ENCODE assay signal across 10 mouse cellular contexts in the genomic region with DNA sequence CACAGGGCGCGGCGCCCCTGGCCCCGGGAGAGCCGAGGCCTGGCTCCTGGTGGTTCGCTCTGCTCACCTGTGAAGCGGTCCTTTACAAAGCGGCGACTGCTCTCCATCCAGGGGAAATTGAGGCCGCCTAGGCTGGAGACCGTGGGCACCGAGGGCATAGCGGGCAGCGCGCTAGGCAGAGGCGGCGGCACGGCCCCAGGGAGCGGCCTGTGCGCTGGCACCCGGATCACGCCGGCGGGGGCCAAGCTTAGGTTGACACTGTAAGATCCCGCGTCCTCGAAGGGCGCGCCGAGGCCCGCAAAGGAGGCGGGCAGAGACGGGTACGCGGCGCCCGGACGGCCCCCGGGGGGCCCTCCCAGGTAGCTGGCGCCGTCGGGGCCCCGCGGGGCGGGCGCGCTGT. TPM values are rescaled to one million over a fixed set of nuclear protein-coding genes. Genes with fewer than 3 reads are reported as not detected.
DNase-seq lines count a peak whose midpoint lies in the region; ATAC-seq lines count a peak whose summit lies in the region.
"Had no signal": no experiment of that assay in that cellular context is flagged by ENCODE, and none has a peak within 500 bp of the region (broad histone marks: within the 10 kb centered on the region; RNA-seq: fewer than 3 reads in every experiment).

No protein-coding gene starts in this region.

- peaks cover 100% of the 10 kb centered on the region for H3K27me3 ChIP-seq in kidney, embryonic 16.5 days (ENCODE audit: insufficient read depth, low read length)
- peaks cover 98% of the 10 kb centered on the region for H3K27me3 ChIP-seq in embryonic facial prominence, embryonic 15.5 days
- peaks cover 92% of the 10 kb centered on the region for H3K27me3 ChIP-seq in intestine, embryonic 16.5 days (replicated peaks; ENCODE audit: control insufficient read depth, insufficient read depth, low read length)
- peaks cover 88% of the 10 kb centered on the region for H3K27me3 ChIP-seq in neural tube, embryonic 13.5 days

- ATAC-seq in kidney, embryonic 16.5 days (ENCODE audit: low FRiP score, low TSS enrichment): peak; percentile 4; the same call in 1 of the 2 replicates
- ATAC-seq in embryonic facial prominence, embryonic 15.5 days (ENCODE audit: insufficient number of reproducible peaks, low FRiP score, low TSS enrichment, low read depth): no peak; the same call in 1 of the 2 replicates
- no peak for ATAC-seq in intestine, embryonic 16.5 days
- peak; percentile 25 for ATAC-seq in neural tube, embryonic 13.5 days (ENCODE audit: low read depth)
- no peak for ATAC-seq in megakaryocyte-erythroid progenitor cell, adult 5-6 weeks (replicated peaks; ENCODE audit: low FRiP score, low TSS enrichment, poor library complexity, severe bottlenecking)

- H3K4me1 ChIP-seq in kidney, embryonic 16.5 days (ENCODE audit: insufficient read depth, low read length): peaks cover 25% of the 10 kb centered on the region
- H3K4me1 ChIP-seq in embryonic facial prominence, embryonic 15.5 days: peaks cover 41% of the 10 kb centered on the region
- H3K4me1 ChIP-seq in intestine, embryonic 16.5 days (ENCODE audit: control insufficient read depth, insufficient read depth, low read length): peaks cover 25% of the 10 kb centered on the region
- peaks cover 47% of the 10 kb centered on the region for H3K4me1 ChIP-seq in neural tube, embryonic 13.5 days (replicated peaks)

- peaks cover 8% of the 10 kb centered on the region; the same call in 1 of the 2 replicates for H3K9me3 ChIP-seq in kidney, embryonic 16.5 days (ENCODE audit: low read length)
- H3K9me3 ChIP-seq in embryonic facial prominence, embryonic 15.5 days (replicated peaks): no peaks in the 10 kb centered on the region
- H3K9me3 ChIP-seq in intestine, embryonic 16.5 days (ENCODE audit: control insufficient read depth, low read length): no peaks in the 10 kb centered on the region
- no peaks in the 10 kb centered on the region for H3K9me3 ChIP-seq in neural tube, embryonic 13.5 days

- under 1% methylated on average over 47 of the region's 47 CpGs for WGBS in kidney, embryonic 16.5 days
- under 1% methylated on average over 39 of the region's 47 CpGs for WGBS in embryonic facial prominence, embryonic 15.5 days
- WGBS in intestine, embryonic 16.5 days: under 1% methylated on average over 47 of the region's 47 CpGs
- WGBS in neural tube, embryonic 13.5 days: 1% methylated on average over 44 of the region's 47 CpGs

- no peak overlapping the region for H3K9ac ChIP-seq in kidney, embryonic 16.5 days (replicated peaks; ENCODE audit: low read length)
- H3K9ac ChIP-seq in embryonic facial prominence, embryonic 15.5 days: no peak overlapping the region
- H3K9ac ChIP-seq in intestine, embryonic 16.5 days (ENCODE audit: low read depth, low read length): no peak overlapping the region
- peak overlapping the region; percentile 86 for H3K9ac ChIP-seq in neural tube, embryonic 13.5 days

- DNase-seq in kidney, adult 8-10 months: no peak
- DNase-seq in gastrocnemius, postnatal 10 days: no peak
- DNase-seq in layer of hippocampus, postnatal 14 days (ENCODE audit: low spot score in 2 of 2): no peak

- peak overlapping the region; percentile 51 for H3K4me2 ChIP-seq in kidney, embryonic 16.5 days (replicated peaks; ENCODE audit: low read depth, low read length)
- peak overlapping the region; percentile 54 for H3K4me2 ChIP-seq in embryonic facial prominence, embryonic 15.5 days (replicated peaks)
- peak overlapping the region; percentile 38 for H3K4me2 ChIP-seq in intestine, embryonic 16.5 days (ENCODE audit: low read depth, low read length)
- peak overlapping the region; percentile 49 for H3K4me2 ChIP-seq in neural tube, embryonic 13.5 days

- no peaks in the 10 kb centered on the region for H3K36me3 ChIP-seq in kidney, embryonic 16.5 days (ENCODE audit: insufficient read depth, low read length)
- no peaks in the 10 kb centered on the region for H3K36me3 ChIP-seq in embryonic facial prominence, embryonic 15.5 days
- H3K36me3 ChIP-seq in intestine, embryonic 16.5 days (ENCODE audit: control insufficient read depth, insufficient read depth, low read length): no peaks in the 10 kb centered on the region
- H3K36me3 ChIP-seq in neural tube, embryonic 13.5 days: no peaks in the 10 kb centered on the region

- peak overlapping the region; percentile 35 for H3K4me3 ChIP-seq in kidney, embryonic 16.5 days (ENCODE audit: low read length)
- H3K4me3 ChIP-seq in embryonic facial prominence, embryonic 15.5 days (replicated peaks): peak overlapping the region; percentile 24
- H3K4me3 ChIP-seq in intestine, embryonic 16.5 days (ENCODE audit: low read length): peak overlapping the region; percentile 33
- peak overlapping the region; percentile 53 for H3K4me3 ChIP-seq in neural tube, embryonic 13.5 days
- H3K4me3 ChIP-seq: erythroblast, embryonic 14.5 days had no signal

- no peak overlapping the region for H3K27ac ChIP-seq in kidney, embryonic 16.5 days (ENCODE audit: low read length)
- H3K27ac ChIP-seq in embryonic facial prominence, embryonic 15.5 days (replicated peaks): no peak overlapping the region
- H3K27ac ChIP-seq in intestine, embryonic 16.5 days (ENCODE audit: low read length): no peak overlapping the region
- peak overlapping the region; percentile 95 for H3K27ac ChIP-seq in neural tube, embryonic 13.5 days (replicated peaks)

RNA-seq across cellular contexts. Expression of a gene that starts 0.4 kb away (rescaled TPM):
- polyA plus RNA-seq in kidney, embryonic 16.5 days (2015; fragmentation: Nextera tagmentation; extraction: Ambion mirVana): 0.14 TPM in 1 of 2 replicates, not detected in the other
- 0.52 and 0.63 TPM in 2 replicates for polyA plus RNA-seq in embryonic facial prominence, embryonic 15.5 days (2015; fragmentation: Nextera tagmentation; extraction: Ambion mirVana)
- polyA plus RNA-seq in intestine, embryonic 16.5 days (2015; fragmentation: Nextera tagmentation; extraction: Ambion mirVana): not detected in 2 replicates
- polyA plus RNA-seq in neural tube, embryonic 13.5 days (2015; fragmentation: Nextera tagmentation; extraction: Ambion mirVana): 53.2 and 55.7 TPM in 2 replicates
- total RNA-seq in gastrocnemius, postnatal 10 days (2021): not detected
- total RNA-seq in layer of hippocampus, postnatal 14 days (2021): not detected
- total RNA-seq in megakaryocyte-erythroid progenitor cell, adult 5-6 weeks (2014; fragmentation: Nextera tagmentation): not detected in 2 replicates
- total RNA-seq in megakaryocyte-erythroid progenitor cell, adult 5-6 weeks (2017): not detected in 2 replicates
- total RNA-seq: liver, adult 2 months had no signal
- polyA plus RNA-seq: liver, adult 2 months had no signal

RNA-seq across cellular contexts. Expression of a gene that starts 40.0 kb away (rescaled TPM):
- polyA plus RNA-seq in kidney, embryonic 16.5 days (2015; fragmentation: Nextera tagmentation; extraction: Ambion mirVana): 999 and 1,010 TPM in 2 replicates
- 769 and 852 TPM in 2 replicates for polyA plus RNA-seq in embryonic facial prominence, embryonic 15.5 days (2015; fragmentation: Nextera tagmentation; extraction: Ambion mirVana)
- 689 and 790 TPM in 2 replicates for polyA plus RNA-seq in intestine, embryonic 16.5 days (2015; fragmentation: Nextera tagmentation; extraction: Ambion mirVana)
- polyA plus RNA-seq in neural tube, embryonic 13.5 days (2015; fragmentation: Nextera tagmentation; extraction: Ambion mirVana): 495 and 526 TPM in 2 replicates
- total RNA-seq in gastrocnemius, postnatal 10 days (2021): 100 to 1,000 TPM; 197 to 218 TPM
- total RNA-seq in layer of hippocampus, postnatal 14 days (2021): 100 to 1,000 TPM; 176 to 188 TPM
- 3,299 and 3,437 TPM in 2 replicates for total RNA-seq in megakaryocyte-erythroid progenitor cell, adult 5-6 weeks (2014; fragmentation: Nextera tagmentation)
- 6,261 and 6,441 TPM in 2 replicates for total RNA-seq in megakaryocyte-erythroid progenitor cell, adult 5-6 weeks (2017)

RNA-seq across cellular contexts. Expression of a gene that starts 55.8 kb away (rescaled TPM):
- polyA plus RNA-seq in kidney, embryonic 16.5 days (2015; fragmentation: Nextera tagmentation; extraction: Ambion mirVana): 1.7 and 2.1 TPM in 2 replicates
- polyA plus RNA-seq in embryonic facial prominence, embryonic 15.5 days (2015; fragmentation: Nextera tagmentation; extraction: Ambion mirVana): 9.5 and 10.3 TPM in 2 replicates
- polyA plus RNA-seq in intestine, embryonic 16.5 days (2015; fragmentation: Nextera tagmentation; extraction: Ambion mirVana): 0.83 and 1.9 TPM in 2 replicates
- polyA plus RNA-seq in neural tube, embryonic 13.5 days (2015; fragmentation: Nextera tagmentation; extraction: Ambion mirVana): 10.1 and 10.8 TPM in 2 replicates
- 1 to 10 TPM; 7.3 to 9.3 TPM for total RNA-seq in gastrocnemius, postnatal 10 days (2021)
- 1 to 10 TPM; 5.6 to 6.2 TPM for total RNA-seq in layer of hippocampus, postnatal 14 days (2021)
- total RNA-seq in megakaryocyte-erythroid progenitor cell, adult 5-6 weeks (2014; fragmentation: Nextera tagmentation): not detected in 2 replicates
- not detected in 2 replicates for total RNA-seq in megakaryocyte-erythroid progenitor cell, adult 5-6 weeks (2017)
- total RNA-seq: liver, adult 2 months had no signal
- polyA plus RNA-seq: erythroblast, embryonic 14.5 days; liver, adult 2 months had no signal

Comparison
In these comparisons a context has a peak if more than half of its experiments do, and no peak if none do; other contexts are left out.
1. ATAC-seq: peak in kidney, embryonic 16.5 days (single experiment) and neural tube, embryonic 13.5 days (single experiment); none in embryonic facial prominence, embryonic 15.5 days (single experiment), intestine, embryonic 16.5 days (single experiment) and megakaryocyte-erythroid progenitor cell, adult 5-6 weeks (single experiment).
2. RNA of a gene that starts 0.4 kb away (polyA plus RNA-seq): 53.2 to 55.7 TPM in neural tube, embryonic 13.5 days; 0.52 to 0.63 TPM in embryonic facial prominence, embryonic 15.5 days, 0.14 TPM in kidney, embryonic 16.5 days and not detected in intestine, embryonic 16.5 days; every median in the first group is over 10 times any median in the second.
3. Peak in every context shown above with its lines, with median percentiles within 50 percentile points of each other: H3K4me2 ChIP-seq and H3K4me3 ChIP-seq.